Mouse (Mus musculus) embryonic facial prominence, embryonic 15.5 days (tissue): Measurements from ENCODE around the gene Dst. TPM values are rescaled to one million over a fixed set of nuclear protein-coding genes. Genes with fewer than 3 reads are reported as not detected.

Experiments used
- ATAC-seq: fragments of 200-750 bp; cut with Nextera tagmentation; 2 replicates; pipeline ENCODE4 v1.8.0; 2017; ENCODE audit warnings: low read depth, moderate TSS enrichment; ENCODE audit not compliant: insufficient number of reproducible peaks, low FRiP score, low TSS enrichment
- H3K27ac ChIP-seq: fragments of 300-500 bp; sonication (generic); replicated peaks from 2 replicates; pipeline ENCODE4 v1.5.1; 2015; ENCODE audit warnings: mild to moderate bottlenecking, inconsistent platforms
- H3K27me3 ChIP-seq: fragments of 300-500 bp; sonication (generic); 2 replicates; pipeline ENCODE4 v1.6.1; 2015; ENCODE audit warnings: inconsistent platforms
- H3K36me3 ChIP-seq: fragments of 300-500 bp; sonication (generic); 2 replicates; pipeline ENCODE4 v1.6.1; 2015; ENCODE audit warnings: mild to moderate bottlenecking, inconsistent platforms
- H3K4me1 ChIP-seq: fragments of 300-500 bp; sonication (generic); 2 replicates; pipeline ENCODE4 v1.6.1; 2015; ENCODE audit warnings: inconsistent platforms
- H3K4me2 ChIP-seq: fragments of 300-500 bp; sonication (generic); replicated peaks from 2 replicates; pipeline ENCODE4 v1.6.1; 2015; ENCODE audit warnings: mild to moderate bottlenecking, inconsistent platforms
- H3K4me3 ChIP-seq: fragments of 300-500 bp; sonication (generic); replicated peaks from 2 replicates; pipeline ENCODE4 v1.5.1; 2015; ENCODE audit warnings: mild to moderate bottlenecking, inconsistent platforms
- H3K9ac ChIP-seq: fragments of 300-500 bp; sonication (generic); 2 replicates; pipeline ENCODE4 v1.6.1; 2015; ENCODE audit warnings: inconsistent platforms
- H3K9me3 ChIP-seq: fragments of 300-500 bp; sonication (generic); replicated peaks from 2 replicates; pipeline ENCODE4 v1.6.1; 2016; ENCODE audit warnings: inconsistent platforms
- WGBS: fragments of 180-500 bp; shearing (Covaris S2); methylation state at CpG from one replicate; pipeline ENCODE4 v1.1.7; 2015; 5-methylcytosine and 5-hydroxymethylcytosine counted together
- polyA plus RNA-seq: library from polyadenylated mRNA; unstranded; fragments of >200 nt; fragmentation: Nextera tagmentation; extraction: Ambion mirVana; gene quantifications from 2 replicates; pipeline ENCODE4 v1.2.1, GENCODE M21; 2015

Gene Dst
- polyA plus RNA-seq, 1 experiment from 2014 or later: 22.8 TPM

GRCm38 (mm10) chr1:34275787-34276186, 367.8 kb downstream of the Dst start:
- Histone ChIP-seq H3K27me3 (no peaks in the 10 kb centered on the region), H3K9ac (no peak overlapping the region), H3K4me1 (0 out of 2 replicates have a peak, but pooled peaks cover 3% of the 10 kb centered on the region), H3K36me3 (peaks cover 51% of the 10 kb centered on the region), H3K4me3 (no peak overlapping the region), H3K4me2 (no peak overlapping the region), H3K27ac (no peak overlapping the region), H3K9me3 (no peaks in the 10 kb centered on the region)
- WGBS: 94% methylated on average over 13 of the region's 13 CpGs
- no peak for ATAC-seq

- H3K36me3 ChIP-seq: peaks cover 48% of the 10 kb centered on the region
- no peak for ATAC-seq
- H3K27ac ChIP-seq: peak overlapping the region; percentile 48; the same call in 1 of the 2 replicates
- no peak overlapping the region for H3K4me3 ChIP-seq
- no peak overlapping the region for H3K4me2 ChIP-seq
- H3K27me3 ChIP-seq: no peaks in the 10 kb centered on the region
- H3K4me1 ChIP-seq: 0 out of 2 replicates have a peak, but pooled peaks cover 3% of the 10 kb centered on the region
- WGBS: 85% methylated on average over 7 of the region's 7 CpGs
- H3K9ac ChIP-seq: no peak overlapping the region
- H3K9me3 ChIP-seq: no peaks in the 10 kb centered on the region
Observed at GRCm38 (mm10) chr1:34276756-34277155, 368.7 kb downstream of the Dst start.

DNA sequence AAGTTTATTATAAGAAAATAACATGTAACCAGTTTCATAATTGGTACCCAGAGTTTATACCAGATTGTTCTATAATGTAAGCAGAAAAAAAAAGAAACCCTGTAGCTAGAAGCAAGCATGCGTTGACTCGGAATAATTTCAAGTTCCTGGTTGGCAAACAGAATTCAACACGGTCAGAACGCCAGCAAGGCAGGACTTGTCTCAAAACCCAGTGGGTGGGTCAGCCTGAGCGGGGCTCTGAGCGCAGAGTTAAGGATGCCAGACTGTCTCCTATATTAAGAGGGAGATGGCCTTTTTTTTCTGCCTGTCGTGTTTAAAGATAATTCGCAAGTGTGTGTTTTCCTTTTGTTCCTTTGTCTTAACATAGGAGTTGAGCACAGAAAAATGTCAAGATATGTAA, 369.2 kb downstream of the Dst start:
- H3K27ac ChIP-seq: peak overlapping the region; percentile 39
- no peak overlapping the region for H3K4me3 ChIP-seq
- ATAC-seq: no peak
- H3K9ac ChIP-seq: no peak overlapping the region
- H3K4me1 ChIP-seq: 0 out of 2 replicates have a peak, but pooled peaks cover 3% of the 10 kb centered on the region
- H3K4me2 ChIP-seq: no peak overlapping the region
- WGBS: 59% methylated on average over 8 of the region's 8 CpGs
- H3K9me3 ChIP-seq: no peaks in the 10 kb centered on the region
- no peaks in the 10 kb centered on the region for H3K27me3 ChIP-seq
- peaks cover 51% of the 10 kb centered on the region for H3K36me3 ChIP-seq

GRCm38 (mm10) chr1:34283502-34283901, 375.5 kb downstream of the Dst start:
- H3K4me3 ChIP-seq: no peak overlapping the region
- H3K4me2 ChIP-seq: no peak overlapping the region
- no peak overlapping the region for H3K9ac ChIP-seq
- H3K36me3 ChIP-seq: peaks cover 50% of the 10 kb centered on the region
- WGBS: 82% methylated on average over 7 of the region's 7 CpGs
- H3K9me3 ChIP-seq: no peaks in the 10 kb centered on the region
- H3K27ac ChIP-seq: no peak overlapping the region
- no peak for ATAC-seq
- H3K27me3 ChIP-seq: no peaks in the 10 kb centered on the region
- no peaks in the 10 kb centered on the region for H3K4me1 ChIP-seq

- WGBS: 76% methylated on average over 9 of the region's 9 CpGs
- ATAC-seq: no peak
Observed at GRCm38 (mm10) chr1:34284979-34285378, 377.0 kb downstream of the Dst start.

GRCm38 (mm10) chr1:34287731-34288130, 379.7 kb downstream of the Dst start:
- peaks cover 67% of the 10 kb centered on the region for H3K36me3 ChIP-seq
- no peak overlapping the region for H3K4me2 ChIP-seq
- 75% methylated on average over 10 of the region's 10 CpGs for WGBS
- H3K27me3 ChIP-seq: no peaks in the 10 kb centered on the region
- H3K9ac ChIP-seq: no peak overlapping the region
- H3K9me3 ChIP-seq: no peaks in the 10 kb centered on the region
- H3K4me3 ChIP-seq: no peak overlapping the region
- ATAC-seq: no peak
- 0 out of 2 replicates have a peak, but pooled peaks cover 4% of the 10 kb centered on the region for H3K4me1 ChIP-seq
- H3K27ac ChIP-seq: no peak overlapping the region

More at GRCm38 (mm10) chr1:34284979-34285378, 377.0 kb downstream of the Dst start:
- H3K27me3 ChIP-seq: no peaks in the 10 kb centered on the region
- H3K9me3 ChIP-seq: no peaks in the 10 kb centered on the region
- no peak overlapping the region for H3K4me2 ChIP-seq
- peaks cover 58% of the 10 kb centered on the region for H3K36me3 ChIP-seq
- H3K27ac ChIP-seq: no peak overlapping the region
- H3K4me1 ChIP-seq: 0 out of 2 replicates have a peak, but pooled peaks cover under 1% of the 10 kb centered on the region
- H3K9ac ChIP-seq: no peak overlapping the region
- no peak overlapping the region for H3K4me3 ChIP-seq

- 93% methylated on average over 8 of the region's 8 CpGs for WGBS
- no peak overlapping the region for H3K9ac ChIP-seq
- H3K36me3 ChIP-seq: peaks cover 70% of the 10 kb centered on the region
- no peak overlapping the region for H3K4me2 ChIP-seq
- no peaks in the 10 kb centered on the region for H3K9me3 ChIP-seq
- no peak overlapping the region for H3K27ac ChIP-seq
- H3K4me1 ChIP-seq: 0 out of 2 replicates have a peak, but pooled peaks cover 4% of the 10 kb centered on the region
- H3K4me3 ChIP-seq: no peak overlapping the region
- H3K27me3 ChIP-seq: no peaks in the 10 kb centered on the region
- ATAC-seq: no peak
Observed at GRCm38 (mm10) chr1:34288181-34288580, 380.2 kb downstream of the Dst start.

DNA sequence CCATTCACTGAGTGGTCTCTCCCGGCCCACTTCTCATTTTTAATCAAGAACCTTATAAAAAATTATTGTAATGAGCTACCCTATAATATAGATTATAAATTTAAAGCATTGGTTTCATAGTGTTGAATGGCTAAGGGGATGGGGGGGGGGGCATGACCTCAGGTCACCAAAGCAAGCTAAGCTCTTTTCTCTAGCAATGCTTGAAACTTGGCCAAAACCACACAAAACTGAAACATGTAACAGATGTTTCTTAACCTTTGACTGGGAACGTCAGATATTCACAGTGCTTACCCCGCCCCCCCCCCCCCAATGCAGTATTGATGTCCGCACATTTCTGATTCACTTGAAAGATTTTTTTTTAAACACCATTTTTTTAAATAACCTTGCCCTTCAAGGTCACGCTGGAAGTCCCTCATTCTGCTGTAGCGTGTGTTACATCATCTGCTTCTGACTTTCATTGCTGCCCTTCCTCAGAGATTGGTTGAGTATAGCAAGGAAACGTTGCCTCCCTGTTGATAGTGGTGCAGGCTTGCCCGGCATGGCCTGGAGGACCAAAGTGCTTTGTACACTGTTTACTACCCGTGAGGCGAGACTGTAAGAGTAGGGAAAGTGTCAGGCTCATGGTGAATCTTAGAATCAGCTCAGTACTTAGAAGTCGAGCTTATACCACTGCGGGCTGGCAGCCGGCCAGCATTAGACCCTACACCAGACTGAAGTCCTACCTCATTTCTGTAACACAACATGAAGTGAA, 380.9 kb downstream of the Dst start:
- no peaks in the 10 kb centered on the region for H3K27me3 ChIP-seq
- H3K36me3 ChIP-seq: peaks cover 71% of the 10 kb centered on the region
- H3K4me3 ChIP-seq: no peak overlapping the region
- 0 out of 2 replicates have a peak, but pooled peaks cover 4% of the 10 kb centered on the region for H3K4me1 ChIP-seq
- no peak overlapping the region for H3K27ac ChIP-seq
- ATAC-seq: no peak
- no peaks in the 10 kb centered on the region for H3K9me3 ChIP-seq
- no peak overlapping the region for H3K9ac ChIP-seq
- H3K4me2 ChIP-seq: no peak overlapping the region
- WGBS: 62% methylated on average over 13 of the region's 13 CpGs

DNA sequence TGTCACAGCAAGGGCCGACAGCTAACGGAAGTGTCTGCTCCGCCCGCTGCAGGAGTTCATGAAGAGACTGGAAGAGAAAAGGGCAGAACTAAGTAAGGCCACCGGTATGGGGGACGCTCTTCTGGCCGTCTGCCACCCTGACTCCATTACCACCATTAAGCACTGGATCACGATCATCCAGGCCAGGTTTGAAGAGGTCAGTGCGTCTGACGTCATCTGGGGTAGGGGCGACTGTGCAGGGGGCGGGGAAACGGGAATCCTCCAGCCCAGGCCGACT, 381.4 kb downstream of the Dst start:
- no peaks in the 10 kb centered on the region for H3K9me3 ChIP-seq
- peak; percentile 43 for ATAC-seq
- H3K4me2 ChIP-seq: no peak overlapping the region
- H3K4me3 ChIP-seq: no peak overlapping the region
- H3K36me3 ChIP-seq: peaks cover 72% of the 10 kb centered on the region
- H3K27ac ChIP-seq: no peak overlapping the region
- no peak overlapping the region for H3K9ac ChIP-seq
- no peaks in the 10 kb centered on the region for H3K27me3 ChIP-seq
- 68% methylated on average over 14 of the region's 14 CpGs for WGBS
- 0 out of 2 replicates have a peak, but pooled peaks cover 4% of the 10 kb centered on the region for H3K4me1 ChIP-seq

GRCm38 (mm10) chr1:34290321-34290720, 382.3 kb downstream of the Dst start:
- Histone ChIP-seq H3K27ac (no peak overlapping the region), H3K36me3 (peaks cover 75% of the 10 kb centered on the region), H3K4me3 (no peak overlapping the region), H3K4me1 (0 out of 2 replicates have a peak, but pooled peaks cover 4% of the 10 kb centered on the region), H3K9me3 (no peaks in the 10 kb centered on the region), H3K9ac (no peak overlapping the region), H3K4me2 (no peak overlapping the region), H3K27me3 (no peaks in the 10 kb centered on the region)
- ATAC-seq: peak; percentile 63; the same call in 1 of the 2 replicates
- 69% methylated on average over 12 of the region's 12 CpGs for WGBS

GRCm38 (mm10) chr1:34293198-34293597, 385.2 kb downstream of the Dst start:
- WGBS: 77% methylated on average over 14 of the region's 14 CpGs
- no peaks in the 10 kb centered on the region for H3K27me3 ChIP-seq

DNA sequence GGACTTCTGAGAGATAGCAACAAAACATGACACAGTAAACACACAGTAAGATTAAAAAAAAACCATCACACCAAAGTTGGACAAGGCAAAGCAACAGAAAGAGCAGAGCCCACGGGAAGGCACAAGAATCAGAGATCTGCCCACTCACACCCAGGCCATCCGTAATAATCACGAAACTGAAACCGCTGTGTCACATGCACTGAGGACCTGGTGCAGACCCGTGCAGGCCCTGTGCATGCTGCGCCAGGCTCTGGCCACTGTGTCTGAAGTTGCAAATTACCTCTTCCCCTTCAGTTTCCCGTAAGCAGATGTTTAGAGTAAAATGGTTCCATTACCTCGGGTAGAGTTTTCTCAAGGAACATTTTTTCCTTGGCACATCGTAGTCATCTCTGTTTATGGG, 389.6 kb downstream of the Dst start:
- ATAC-seq: no peak
- 74% methylated on average over 9 of the region's 9 CpGs for WGBS
- Histone ChIP-seq H3K4me2 (no peak overlapping the region), H3K9ac (no peak overlapping the region), H3K4me3 (no peak overlapping the region), H3K36me3 (peaks cover 46% of the 10 kb centered on the region), H3K9me3 (no peaks in the 10 kb centered on the region), H3K27ac (no peak overlapping the region), H3K4me1 (peaks cover 3% of the 10 kb centered on the region; the same call in 1 of the 2 replicates), H3K27me3 (no peaks in the 10 kb centered on the region)

More at GRCm38 (mm10) chr1:34293198-34293597, 385.2 kb downstream of the Dst start:
- H3K27ac ChIP-seq: no peak overlapping the region
- no peak overlapping the region for H3K9ac ChIP-seq
- no peak for ATAC-seq
- H3K4me3 ChIP-seq: no peak overlapping the region
- H3K4me2 ChIP-seq: no peak overlapping the region
- no peaks in the 10 kb centered on the region for H3K9me3 ChIP-seq
- H3K36me3 ChIP-seq: peaks cover 73% of the 10 kb centered on the region
- 0 out of 2 replicates have a peak, but pooled peaks cover 4% of the 10 kb centered on the region for H3K4me1 ChIP-seq
